Mouse (Mus musculus): ENCODE measurements around the gene Inpp4a. TPM values are rescaled to one million over a fixed set of nuclear protein-coding genes. Genes with fewer than 3 reads are reported as not detected.
A peak's percentile ranks its signal among the peaks of the same experiment; 100 is the strongest.

Inpp4a gene
- total and polyA plus RNA-seq, 3 experiments: 1.5 to 7.0 (median 4.0) TPM

GRCm38 (mm10) chr1:37357173-37357572, 57.5 kb downstream of the Inpp4a start:
- dilution Hi-C loops (cut with MboI; ENCODE audit: extremely low pct_ligation_motif_present, extremely low pct_unique_long_range_greater_than_20kb, low sequenced_read_pairs): no loop called here

GRCm38 (mm10) chr1:37358621-37359020, 59.0 kb downstream of the Inpp4a start:
- dilution Hi-C loops (cut with MboI; ENCODE audit: extremely low pct_ligation_motif_present, extremely low pct_unique_long_range_greater_than_20kb, low sequenced_read_pairs): no loop called here
- TF ChIP-seq MYC (IDR thresholded peaks at IDR 0.05; ENCODE audit: low read depth, low read length) (0 out of 2 replicates have a peak, but pooled peaks have one; percentile 13), ETS1 (conservative IDR thresholded peaks at IDR 0.05; ENCODE audit: low read depth, low read length) (no peak), MXI1 (IDR thresholded peaks at IDR 0.05; ENCODE audit: low read depth, low read length) (no peak), POLR2A (IDR thresholded peaks at IDR 0.05; ENCODE audit: low read depth, low read length) (peak; percentile 47; the same call in 1 of the 2 replicates), MAX (IDR thresholded peaks at IDR 0.05; ENCODE audit: low read length) (no peak), UBTF (IDR thresholded peaks at IDR 0.05; ENCODE audit: low read depth, low read length) (no peak), TCF12 (IDR thresholded peaks at IDR 0.05; ENCODE audit: low read depth, low read length) (no peak), CTCF (conservative IDR thresholded peaks at IDR 0.05 in 1 of 2, IDR thresholded peaks at IDR 0.05 in 1 of 2; ENCODE audit: low read depth in 2 of 2, low read length in 2 of 2) (no peak), BHLHE40 (IDR thresholded peaks at IDR 0.05; ENCODE audit: low read depth, low read length) (no peak), SIN3A (IDR thresholded peaks at IDR 0.05; ENCODE audit: low read length) (no peak)
- peak; percentile 46 for DNase-seq (ENCODE audit: extremely low read depth)
- peak overlapping the region; percentile 70 for H3K27ac ChIP-seq (ENCODE audit: insufficient read depth, low read depth)
- H3K4me2 ChIP-seq (ENCODE audit: insufficient read depth, low read depth, poor library complexity, severe bottlenecking): peak overlapping the region; percentile 89
- peaks cover 0 to 13% of the 10 kb centered on the region in 2 experiments for H3K36me3 ChIP-seq (replicated peaks in 1 of 2; ENCODE audit: control insufficient read depth in 1 of 2, insufficient read depth in 1 of 2, low read length in 1 of 2)
- in situ Hi-C loops (cut with MboI; ENCODE audit: low pct_ligation_motif_present, low pct_unique_long_range_greater_than_20kb, low sequenced_read_pairs): no loop called here
- no peaks in the 10 kb centered on the region for H3K27me3 ChIP-seq (replicated peaks)
- peaks cover 36 to 75% of the 10 kb centered on the region in 2 experiments for H3K4me1 ChIP-seq (ENCODE audit: control insufficient read depth in 1 of 2, insufficient read depth in 2 of 2)
- no peak overlapping the region for H3K9ac ChIP-seq (ENCODE audit: insufficient read depth, low read depth)
- peak overlapping the region in 1 of 3 experiments; percentile 10 for H3K4me3 ChIP-seq (replicated peaks in 1 of 3; ENCODE audit: low read depth in 2 of 3, low read length in 2 of 3, poor library complexity in 1 of 3)
- H3K9me3 ChIP-seq (replicated peaks; ENCODE audit: low read length): no peaks in the 10 kb centered on the region
- H3K79me2 ChIP-seq (replicated peaks; ENCODE audit: control insufficient read depth, extremely low read depth, insufficient read depth, poor library complexity, severe bottlenecking): no peaks in the 10 kb centered on the region

More at GRCm38 (mm10) chr1:37357173-37357572, 57.5 kb downstream of the Inpp4a start:
- in situ Hi-C loops (cut with MboI; ENCODE audit: low pct_ligation_motif_present, low pct_unique_long_range_greater_than_20kb, low sequenced_read_pairs): no loop called here
- no peak overlapping the region for H3K4me2 ChIP-seq (ENCODE audit: insufficient read depth, low read depth, poor library complexity, severe bottlenecking)
- H3K27ac ChIP-seq (ENCODE audit: insufficient read depth, low read depth): peak overlapping the region; percentile 31; the same call in 1 of the 2 replicates
- H3K4me1 ChIP-seq (ENCODE audit: control insufficient read depth in 1 of 2, insufficient read depth in 2 of 2): peaks cover 36 to 69% of the 10 kb centered on the region in 2 experiments
- no peaks in the 10 kb centered on the region for H3K27me3 ChIP-seq (replicated peaks)
- no peak overlapping the region for H3K4me3 ChIP-seq (replicated peaks in 1 of 3; ENCODE audit: low read depth in 2 of 3, low read length in 2 of 3, poor library complexity in 1 of 3)
- 0 out of 2 replicates have a peak, but pooled peaks have one; percentile 21 for TF ChIP-seq SIN3A (IDR thresholded peaks at IDR 0.05; ENCODE audit: low read length)
- no peak for TF ChIP-seq RAD21 (IDR thresholded peaks at IDR 0.05; ENCODE audit: low read depth, low read length)
- TF ChIP-seq ZC3H11A (IDR thresholded peaks at IDR 0.05; ENCODE audit: low read depth, low read length): no peak
- no peak for TF ChIP-seq CTCF (conservative IDR thresholded peaks at IDR 0.05 in 1 of 2, IDR thresholded peaks at IDR 0.05 in 1 of 2; ENCODE audit: low read depth in 2 of 2, low read length in 2 of 2)
- TF ChIP-seq IRF4 (IDR thresholded peaks at IDR 0.05; ENCODE audit: low read depth, low read length): no peak
- TF ChIP-seq PAX5 (IDR thresholded peaks at IDR 0.05; ENCODE audit: low read length): no peak
- TF ChIP-seq KAT2A (IDR thresholded peaks at IDR 0.05; ENCODE audit: insufficient replicate concordance, low read length): no peak
- no peak for TF ChIP-seq GABPA (IDR thresholded peaks at IDR 0.05; ENCODE audit: insufficient replicate concordance, low read depth, low read length)
- TF ChIP-seq SMC3 (IDR thresholded peaks at IDR 0.05; ENCODE audit: low read depth, low read length): no peak
- no peak for TF ChIP-seq HCFC1 (IDR thresholded peaks at IDR 0.05; ENCODE audit: low read depth, low read length)
- TF ChIP-seq UBTF (IDR thresholded peaks at IDR 0.05; ENCODE audit: low read depth, low read length): no peak
- no peak for TF ChIP-seq JUN (IDR thresholded peaks at IDR 0.05; ENCODE audit: insufficient read depth, low read depth, low read length)
- no peak for TF ChIP-seq JUND (conservative IDR thresholded peaks at IDR 0.05; ENCODE audit: low read depth, low read length)
- TF ChIP-seq CHD2 (IDR thresholded peaks at IDR 0.05; ENCODE audit: low read length): no peak
- TF ChIP-seq USF1 (IDR thresholded peaks at IDR 0.05; ENCODE audit: low read depth, low read length): peak; percentile 56
- TF ChIP-seq MAZ (IDR thresholded peaks at IDR 0.05; ENCODE audit: low read depth, low read length): no peak
- no peak for TF ChIP-seq RCOR1 (conservative IDR thresholded peaks at IDR 0.05; ENCODE audit: low read depth, low read length)
- TF ChIP-seq ZMIZ1 (IDR thresholded peaks at IDR 0.05; ENCODE audit: low read depth, low read length): no peak
- peak; percentile 82 for TF ChIP-seq MXI1 (IDR thresholded peaks at IDR 0.05; ENCODE audit: low read depth, low read length)
- no peak for TF ChIP-seq ELF1 (IDR thresholded peaks at IDR 0.05; ENCODE audit: low read depth, low read length)
- no peak for TF ChIP-seq ZNF384 (IDR thresholded peaks at IDR 0.05; ENCODE audit: low read depth, low read length)
- TF ChIP-seq POLR2AphosphoS2 (IDR thresholded peaks at IDR 0.05; ENCODE audit: low read depth, low read length): no peak
- TF ChIP-seq BHLHE40 (IDR thresholded peaks at IDR 0.05; ENCODE audit: low read depth, low read length): peak; percentile 18; the same call in 1 of the 2 replicates
- peak; percentile 92 for TF ChIP-seq MAX (IDR thresholded peaks at IDR 0.05; ENCODE audit: low read length)
- no peak for TF ChIP-seq E2F4 (IDR thresholded peaks at IDR 0.05; ENCODE audit: insufficient replicate concordance, low read depth, low read length)
- no peak for TF ChIP-seq MAFK (IDR thresholded peaks at IDR 0.05; ENCODE audit: insufficient replicate concordance, low read length)
- no peak for TF ChIP-seq ETS1 (conservative IDR thresholded peaks at IDR 0.05; ENCODE audit: low read depth, low read length)
- peak; percentile 92 for TF ChIP-seq MYC (IDR thresholded peaks at IDR 0.05; ENCODE audit: low read depth, low read length)
- TF ChIP-seq USF2 (conservative IDR thresholded peaks at IDR 0.05; ENCODE audit: low read depth, low read length): no peak; the same call in 1 of the 2 replicates
- no peak for TF ChIP-seq NRF1 (IDR thresholded peaks at IDR 0.05; ENCODE audit: low read depth, low read length)
- TF ChIP-seq TBP (conservative IDR thresholded peaks at IDR 0.05; ENCODE audit: low read depth, low read length): no peak
- 0 out of 2 replicates have a peak, but pooled peaks have one; percentile 9 for TF ChIP-seq POLR2A (IDR thresholded peaks at IDR 0.05; ENCODE audit: low read depth, low read length)
- no peak; the same call in 1 of the 2 replicates for TF ChIP-seq MEF2A (IDR thresholded peaks at IDR 0.05; ENCODE audit: borderline replicate concordance, low read depth, low read length)
- no peak for TF ChIP-seq CHD1 (IDR thresholded peaks at IDR 0.05; ENCODE audit: low read depth, low read length)
- TF ChIP-seq NELFE (IDR thresholded peaks at IDR 0.05; ENCODE audit: low read depth, low read length): no peak
- TF ChIP-seq TCF12 (IDR thresholded peaks at IDR 0.05; ENCODE audit: low read depth, low read length): no peak
- no peak for TF ChIP-seq ZKSCAN1 (IDR thresholded peaks at IDR 0.05; ENCODE audit: borderline replicate concordance, low read depth, low read length)
- no peak for TF ChIP-seq EP300 (IDR thresholded peaks at IDR 0.05; ENCODE audit: low read length)
- no peak for DNase-seq (ENCODE audit: extremely low read depth)
- H3K36me3 ChIP-seq (replicated peaks in 1 of 2; ENCODE audit: control insufficient read depth in 1 of 2, insufficient read depth in 1 of 2, low read length in 1 of 2): peaks cover 0 to 9% of the 10 kb centered on the region in 2 experiments
- no peaks in the 10 kb centered on the region for H3K9me3 ChIP-seq (replicated peaks; ENCODE audit: low read length)
- H3K9ac ChIP-seq (ENCODE audit: insufficient read depth, low read depth): no peak overlapping the region
- no peaks in the 10 kb centered on the region for H3K79me2 ChIP-seq (replicated peaks; ENCODE audit: control insufficient read depth, extremely low read depth, insufficient read depth, poor library complexity, severe bottlenecking)
